Mouse (Mus musculus) liver, embryonic 16.5 days (tissue): Measurements from ENCODE around the gene Rnf144a. TPM values are rescaled to one million over a fixed set of nuclear protein-coding genes. Genes with fewer than 3 reads are reported as not detected.

Experiments used
- ATAC-seq: fragments of 200-750 bp; cut with Nextera tagmentation; 2 replicates; pipeline ENCODE4 v1.8.0; 2017; ENCODE audit warnings: low read depth, mild to moderate bottlenecking, moderate number of reproducible peaks, moderate library complexity
- H3K27ac ChIP-seq: fragments of 300-500 bp; sonication (generic); 2 replicates; pipeline ENCODE4 v1.5.1; 2014; ENCODE audit warnings: mild to moderate bottlenecking, low read length
- H3K27me3 ChIP-seq: fragments of 300-500 bp; sonication (generic); 2 replicates; pipeline ENCODE4 v1.6.1; 2014; ENCODE audit warnings: low read depth, low read length, mixed read lengths; ENCODE audit not compliant: control insufficient read depth, insufficient read depth
- H3K36me3 ChIP-seq: fragments of 300-500 bp; sonication (generic); 2 replicates; pipeline ENCODE4 v1.6.1; 2014; ENCODE audit warnings: mild to moderate bottlenecking; ENCODE audit not compliant: control insufficient read depth, insufficient read depth
- H3K4me1 ChIP-seq: fragments of 300-500 bp; sonication (generic); 2 replicates; pipeline ENCODE4 v1.6.1; 2014; ENCODE audit warnings: low read depth, low read length, mixed read lengths; ENCODE audit not compliant: control insufficient read depth
- H3K4me2 ChIP-seq: fragments of 300-500 bp; sonication (generic); 2 replicates; pipeline ENCODE4 v1.6.1; 2014; ENCODE audit warnings: low read depth, low read length, mixed read lengths
- H3K4me3 ChIP-seq: fragments of 300-500 bp; sonication (generic); 2 replicates; pipeline ENCODE4 v1.5.1; 2014; ENCODE audit warnings: low read depth, mild to moderate bottlenecking, low read length
- H3K9ac ChIP-seq: fragments of 300-500 bp; sonication (generic); 2 replicates; pipeline ENCODE4 v1.6.1; 2014; ENCODE audit warnings: low read depth, low read length
- H3K9me3 ChIP-seq: fragments of 300-500 bp; sonication (generic); replicated peaks from 2 replicates; pipeline ENCODE4 v1.6.1; 2016; ENCODE audit warnings: low read length; ENCODE audit not compliant: control insufficient read depth
- WGBS: fragments of 180-500 bp; shearing (Covaris S2); extraction: QIAGEN DNeasy Blood & Tissue Kit; methylation state at CpG from one replicate; pipeline ENCODE4 v1.1.7; 2014; ENCODE audit not compliant: insufficient replicate concordance; 5-methylcytosine and 5-hydroxymethylcytosine counted together
- polyA plus RNA-seq: library from polyadenylated mRNA; unstranded; fragments of >200 nt; fragmentation: Nextera tagmentation; extraction: Ambion mirVana; gene quantifications from 2 replicates; pipeline ENCODE4 v1.2.1, GENCODE M21; 2015

Rnf144a gene
- polyA plus RNA-seq, 1 experiment from 2014 or later = 3.2 TPM

DNA sequence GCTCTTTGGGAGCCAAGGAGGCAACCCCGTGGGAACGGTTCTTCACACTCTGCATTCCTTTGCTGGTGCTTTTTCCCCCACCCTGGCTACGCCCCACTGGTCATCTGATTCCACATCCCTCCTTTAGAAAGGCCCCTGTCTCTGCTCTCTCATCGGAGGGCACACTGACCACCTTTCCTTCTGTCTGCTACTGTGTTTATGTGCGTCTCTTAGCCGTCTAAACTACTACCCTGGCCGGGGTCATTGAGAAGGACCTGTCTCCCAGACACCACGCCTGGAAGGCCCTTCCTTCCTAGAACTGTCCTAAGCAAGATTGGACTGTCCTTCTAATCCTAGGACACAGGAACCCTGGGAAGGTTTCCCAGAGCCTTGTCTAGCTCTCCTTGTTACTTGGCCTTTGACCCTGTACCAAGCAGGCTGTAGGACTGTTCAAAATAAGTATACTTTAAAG, 1.1 kb downstream of the Rnf144a start:
- Histone ChIP-seq H3K27ac (no peak overlapping the region), H3K36me3 (no peaks in the 10 kb centered on the region), H3K4me3 (peak overlapping the region; percentile 66), H3K4me2 (peak overlapping the region; percentile 79), H3K9ac (no peak overlapping the region; the same call in 1 of the 2 replicates), H3K9me3 (no peaks in the 10 kb centered on the region), H3K27me3 (peaks cover 16% of the 10 kb centered on the region), H3K4me1 (no peaks in the 10 kb centered on the region)
- ATAC-seq = no peak
- WGBS = 35% methylated on average over 8 of the region's 8 CpGs

GRCm38 (mm10) chr12:26412802-26413201, 2.3 kb downstream of the Rnf144a start:
- 72% methylated on average over 6 of the region's 6 CpGs for WGBS
- Histone ChIP-seq H3K4me3 (no peak overlapping the region), H3K9me3 (no peaks in the 10 kb centered on the region), H3K9ac (no peak overlapping the region), H3K4me2 (no peak overlapping the region), H3K27me3 (peaks cover 16% of the 10 kb centered on the region), H3K27ac (no peak overlapping the region), H3K36me3 (no peaks in the 10 kb centered on the region), H3K4me1 (no peaks in the 10 kb centered on the region)
- no peak for ATAC-seq

- Histone ChIP-seq H3K27me3 (peaks cover 16% of the 10 kb centered on the region), H3K9me3 (no peaks in the 10 kb centered on the region), H3K4me2 (no peak overlapping the region), H3K4me1 (no peaks in the 10 kb centered on the region), H3K36me3 (no peaks in the 10 kb centered on the region), H3K4me3 (no peak overlapping the region), H3K9ac (no peak overlapping the region), H3K27ac (no peak overlapping the region)
- ATAC-seq = no peak
- WGBS = 69% methylated on average over 10 of the region's 10 CpGs
These were observed 3.1 kb downstream of the Rnf144a start for GRCm38 (mm10) chr12:26411841-26412450.

- no peaks in the 10 kb centered on the region for H3K4me1 ChIP-seq
- H3K27me3 ChIP-seq = peaks cover 16% of the 10 kb centered on the region
- H3K36me3 ChIP-seq = no peaks in the 10 kb centered on the region
- no peak for ATAC-seq
- H3K27ac ChIP-seq = no peak overlapping the region
- no peak overlapping the region for H3K4me2 ChIP-seq
- no peak overlapping the region for H3K4me3 ChIP-seq
- no peak overlapping the region for H3K9ac ChIP-seq
- H3K9me3 ChIP-seq = no peaks in the 10 kb centered on the region
- 54% methylated on average over 3 of the region's 3 CpGs for WGBS
These were observed 4.6 kb downstream of the Rnf144a start for GRCm38 (mm10) chr12:26410443-26410842.

DNA sequence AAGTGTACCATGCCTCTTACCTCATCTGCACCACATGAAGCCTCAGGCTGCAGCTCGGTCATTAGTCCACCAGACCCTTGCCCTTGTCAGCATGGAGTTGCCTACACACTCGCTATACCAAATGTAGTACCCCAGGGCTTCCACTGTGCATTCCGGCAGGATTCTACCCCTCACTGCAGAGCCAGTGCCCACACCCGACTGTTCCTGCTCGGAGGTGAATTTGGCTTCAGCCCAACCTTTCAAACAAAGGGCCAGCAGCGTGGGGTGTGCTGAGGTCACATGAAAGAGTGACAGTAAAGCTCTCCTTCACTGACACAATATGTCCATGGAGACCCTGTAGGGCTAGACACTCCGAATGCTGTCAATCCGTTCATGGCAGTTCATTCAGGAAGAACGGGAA, 6.3 kb downstream of the Rnf144a start:
- H3K9ac ChIP-seq = no peak overlapping the region
- no peak overlapping the region for H3K4me2 ChIP-seq
- no peaks in the 10 kb centered on the region for H3K36me3 ChIP-seq
- H3K4me1 ChIP-seq = no peaks in the 10 kb centered on the region
- peaks cover 2% of the 10 kb centered on the region for H3K27me3 ChIP-seq
- no peak overlapping the region for H3K27ac ChIP-seq
- 59% methylated on average over 9 of the region's 9 CpGs for WGBS
- H3K4me3 ChIP-seq = no peak overlapping the region
- no peak for ATAC-seq
- no peaks in the 10 kb centered on the region for H3K9me3 ChIP-seq

GRCm38 (mm10) chr12:26404781-26405702, 10.0 kb downstream of the Rnf144a start:
- Histone ChIP-seq H3K27me3 (no peaks in the 10 kb centered on the region), H3K4me1 (no peaks in the 10 kb centered on the region; the same call in 1 of the 2 replicates), H3K4me3 (no peak overlapping the region), H3K36me3 (no peaks in the 10 kb centered on the region), H3K9me3 (no peaks in the 10 kb centered on the region), H3K9ac (no peak overlapping the region), H3K4me2 (no peak overlapping the region), H3K27ac (no peak overlapping the region)
- ATAC-seq = no peak; the same call in 1 of the 2 replicates
- WGBS = 27% methylated on average over 11 of the region's 11 CpGs

DNA sequence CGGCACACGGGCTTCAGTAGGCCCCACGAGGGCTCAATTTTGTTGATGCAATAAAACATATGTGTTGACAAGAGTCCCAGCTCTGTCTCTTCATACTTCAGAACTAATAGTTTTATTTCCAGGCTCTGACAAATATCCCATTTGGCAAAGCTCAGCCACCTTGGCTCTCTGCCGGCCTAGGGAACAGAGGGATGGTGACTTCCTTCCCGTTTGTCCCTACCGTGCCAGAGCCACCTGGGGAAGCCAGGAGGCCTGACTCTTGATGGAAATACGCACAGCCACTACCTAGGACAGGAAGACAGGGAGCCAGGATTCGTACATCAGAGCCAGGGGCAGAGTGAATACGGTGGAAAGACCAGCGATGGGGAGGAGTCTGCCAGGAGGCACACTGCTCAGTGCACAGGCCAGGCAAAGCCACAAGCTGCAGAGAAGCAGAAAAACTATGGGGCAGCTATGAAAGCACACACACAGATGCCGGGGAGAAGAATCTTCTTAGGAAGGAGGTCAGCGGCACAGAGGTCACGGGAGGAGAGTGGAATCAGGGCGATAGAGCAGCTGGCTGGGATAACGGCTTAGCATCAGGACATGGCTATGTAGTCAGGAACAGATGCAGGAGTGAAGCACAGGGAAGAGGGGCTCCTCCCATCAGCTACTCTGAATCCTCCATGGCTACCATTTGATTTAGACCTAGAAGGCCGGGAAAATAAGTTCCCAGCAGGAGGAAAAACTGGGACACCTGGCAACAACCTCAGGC, 11.5 kb downstream of the Rnf144a start:
- H3K27ac ChIP-seq = no peak overlapping the region
- no peak overlapping the region for H3K4me2 ChIP-seq
- H3K9ac ChIP-seq = no peak overlapping the region
- no peaks in the 10 kb centered on the region; the same call in 1 of the 2 replicates for H3K4me1 ChIP-seq
- no peaks in the 10 kb centered on the region for H3K27me3 ChIP-seq
- ATAC-seq = no peak
- H3K4me3 ChIP-seq = no peak overlapping the region
- no peaks in the 10 kb centered on the region for H3K36me3 ChIP-seq
- 71% methylated on average over 16 of the region's 16 CpGs for WGBS
- H3K9me3 ChIP-seq = no peaks in the 10 kb centered on the region

DNA sequence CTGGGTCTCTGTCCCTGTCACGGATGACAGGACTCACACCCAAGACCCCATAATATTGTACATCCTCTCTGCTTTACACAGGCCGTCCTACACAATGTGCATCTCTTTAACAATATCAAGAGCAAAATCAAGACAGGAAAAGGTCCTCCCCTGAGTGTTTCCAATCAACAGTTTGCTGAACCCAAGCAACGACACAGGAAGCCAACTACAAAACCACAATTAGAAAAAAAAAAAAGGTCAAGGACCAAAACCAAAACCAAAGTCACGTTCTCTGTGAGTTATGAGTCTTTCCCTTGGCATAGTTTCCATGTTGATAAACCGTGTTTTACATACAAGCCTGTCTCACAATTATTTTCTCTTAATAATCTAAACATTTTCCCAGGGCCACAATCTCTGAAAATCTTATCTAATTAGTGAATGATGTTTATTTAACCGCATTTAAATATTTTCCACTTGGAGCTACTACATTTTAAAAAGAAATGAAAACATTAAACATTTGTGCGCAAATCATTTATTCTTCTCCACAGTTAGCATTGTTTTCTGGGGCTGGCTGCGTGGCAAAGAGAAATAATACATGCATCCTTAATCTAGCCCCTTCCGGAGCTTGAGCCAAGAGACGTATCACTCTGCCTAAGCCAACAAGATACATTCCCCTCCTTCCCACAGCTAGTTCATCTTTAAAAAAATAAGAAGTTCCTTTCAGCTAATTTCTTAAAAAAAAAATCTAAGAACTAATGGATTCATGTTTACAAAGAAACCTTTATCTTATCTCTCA, 13.2 kb downstream of the Rnf144a start:
- H3K4me3 ChIP-seq = no peak overlapping the region
- 31% methylated on average over 10 of the region's 10 CpGs for WGBS
- peak overlapping the region; percentile 3; the same call in 1 of the 2 replicates for H3K4me2 ChIP-seq
- no peak overlapping the region for H3K27ac ChIP-seq
- no peaks in the 10 kb centered on the region for H3K27me3 ChIP-seq
- H3K36me3 ChIP-seq = no peaks in the 10 kb centered on the region
- no peaks in the 10 kb centered on the region; the same call in 1 of the 2 replicates for H3K4me1 ChIP-seq
- no peak overlapping the region for H3K9ac ChIP-seq
- no peaks in the 10 kb centered on the region for H3K9me3 ChIP-seq
- ATAC-seq = no peak
